Mouse (Mus musculus): ENCODE results near the gene Anks1.
"Not testable (repeated sequence)": the region's sequence is repeated elsewhere in the genome, so short reads cannot be mapped to it uniquely, and the experiment has no call there.

GRCm38 (mm10) chr17:27963120-27963519, 54.0 kb downstream of the Anks1 start:
- TF ChIP-seq POLR2A (IDR thresholded peaks at IDR 0.05; ENCODE audit: borderline replicate concordance, extremely low read depth, insufficient read depth, insufficient read length, poor library complexity, severe bottlenecking); CTCF (IDR thresholded peaks at IDR 0.05; ENCODE audit: borderline replicate concordance, extremely low read depth, insufficient read depth, insufficient read length): not testable (repeated sequence)
